Mouse (Mus musculus) ES-Bruce4 (cell line): Measurements from ENCODE around the gene Tulp2.

Experiments used
- CTCF ChIP-seq: IDR thresholded peaks from one replicate; pipeline ENCODE4 v1.8.1; 2011; ENCODE audit warnings: low read depth, low read length
- EP300 ChIP-seq: IDR thresholded peaks from 2 replicates; pipeline ENCODE4 v1.6.1; 2011; ENCODE audit warnings: low read depth, low read length; ENCODE audit not compliant: insufficient read depth

DNA sequence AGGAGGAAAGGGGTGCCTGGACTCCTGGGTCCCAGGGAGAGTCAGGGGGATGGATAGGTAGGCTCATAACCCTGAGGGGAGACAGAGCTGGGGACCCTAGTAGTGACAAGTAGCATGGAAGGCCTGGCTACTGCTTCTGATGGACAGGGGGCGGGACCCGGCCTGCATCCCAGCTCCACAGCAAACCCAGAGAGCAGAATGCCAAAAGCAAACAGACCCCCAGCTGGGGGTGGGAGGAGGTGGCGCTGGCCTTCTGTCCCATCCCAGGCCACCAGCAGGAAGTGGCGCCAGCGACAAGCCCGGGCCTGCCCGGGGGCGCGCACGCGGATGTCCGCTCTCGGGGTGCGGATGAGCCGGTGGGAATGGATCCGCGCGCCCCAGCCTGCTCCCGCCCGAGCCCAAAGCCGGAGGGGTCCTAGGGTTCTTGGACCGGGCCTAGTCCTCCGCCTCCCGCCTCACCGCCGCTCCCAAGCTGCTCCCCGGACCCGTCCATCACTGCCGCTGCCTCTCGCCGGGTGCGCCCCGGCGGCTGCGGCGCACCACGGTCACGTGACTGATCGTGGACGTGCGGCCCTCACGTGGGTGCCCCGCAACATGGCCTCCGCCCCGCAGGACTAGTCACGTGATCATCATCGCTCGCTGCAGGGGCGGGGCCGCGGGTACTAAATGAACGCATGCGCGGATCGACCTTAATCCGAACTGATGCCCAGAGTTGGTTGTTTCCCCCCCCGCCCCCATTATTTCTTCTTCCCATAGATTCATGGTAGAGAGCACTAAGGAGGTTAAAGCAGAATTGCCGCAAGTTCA, 15.2 kb upstream of the Tulp2 start, which contains the start of gene Bax:
- TF ChIP-seq CTCF: no peak
- TF ChIP-seq EP300: peak; percentile 71; the same call in 1 of the 2 replicates
